Mouse (Mus musculus) neural tube, embryonic 14.5 days (tissue): ENCODE measurements at regions not wholly inside any gene's neighbourhood (a gene's known extent, or its start where the extent isn't known, plus 50 kb on each side); places are given as distances from the start of the nearest gene placed in this dataset.
A peak's percentile ranks its signal among the peaks of the same experiment; 100 is the strongest.

ENCODE experiments used
- ATAC-seq: fragments of 200-750 bp; cut with Nextera tagmentation; 2 replicates; pipeline ENCODE4 v1.8.0; 2017; ENCODE audit warnings: low read depth, mild to moderate bottlenecking, moderate TSS enrichment, moderate library complexity
- H3K27ac ChIP-seq: fragments of 300-500 bp; sonication (generic); 2 replicates; pipeline ENCODE4 v1.5.1; 2014; ENCODE audit warnings: low read depth, mild to moderate bottlenecking, control low read depth, low read length, moderate library complexity, mixed read lengths
- H3K27me3 ChIP-seq: fragments of 300-500 bp; sonication (generic); 2 replicates; pipeline ENCODE4 v1.6.1; 2014; ENCODE audit warnings: low read length; ENCODE audit not compliant: control insufficient read depth, insufficient read depth
- H3K36me3 ChIP-seq: fragments of 300-500 bp; sonication (generic); 2 replicates; pipeline ENCODE4 v1.6.1; 2014; ENCODE audit warnings: low read length, mixed read lengths; ENCODE audit not compliant: control insufficient read depth, insufficient read depth
- H3K4me1 ChIP-seq: fragments of 300-500 bp; sonication (generic); 2 replicates; pipeline ENCODE4 v1.6.1; 2014; ENCODE audit warnings: low read length; ENCODE audit not compliant: control insufficient read depth, insufficient read depth
- H3K4me2 ChIP-seq: fragments of 300-500 bp; sonication (generic); 2 replicates; pipeline ENCODE4 v1.6.1; 2014; ENCODE audit warnings: mild to moderate bottlenecking, low read depth, low read length, control low read depth
- H3K4me3 ChIP-seq: fragments of 300-500 bp; sonication (generic); 2 replicates; pipeline ENCODE4 v1.5.1; 2014; ENCODE audit warnings: low read depth, low read length, control low read depth, mixed read lengths
- H3K9ac ChIP-seq: fragments of 300-500 bp; sonication (generic); replicated peaks from 2 replicates; pipeline ENCODE4 v1.6.1; 2014; ENCODE audit warnings: low read depth, mild to moderate bottlenecking, control low read depth, low read length, mixed read lengths
- H3K9me3 ChIP-seq: fragments of 300-500 bp; sonication (generic); 2 replicates; pipeline ENCODE4 v1.6.1; 2016; ENCODE audit warnings: low read length; ENCODE audit not compliant: control insufficient read depth
- WGBS: fragments of 180-500 bp; shearing (Covaris S2); extraction: QIAGEN DNeasy Blood & Tissue Kit; methylation state at CpG from one replicate; pipeline ENCODE4 v1.1.7; 2014; 5-methylcytosine and 5-hydroxymethylcytosine counted together

DNA sequence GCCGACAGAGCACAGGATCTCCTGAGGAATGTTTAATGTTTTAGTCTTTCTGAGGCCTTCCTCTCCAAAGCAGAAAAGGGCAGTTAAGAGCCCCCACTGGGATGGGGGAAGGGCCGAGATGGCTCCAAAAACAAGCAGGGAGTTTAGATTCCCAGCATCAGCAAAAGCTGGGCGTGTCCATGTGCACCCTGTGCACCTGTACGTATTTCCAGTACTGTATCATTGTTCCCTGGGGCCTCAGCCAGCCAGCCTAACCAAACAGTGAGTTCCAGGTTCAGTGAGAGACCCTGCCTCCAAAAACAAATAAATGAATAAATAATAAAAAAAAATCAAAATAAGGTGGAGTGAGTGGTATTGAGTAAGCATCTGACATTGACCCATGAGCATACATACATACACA, 50.8 kb upstream of the Olfm1 start:
- Histone ChIP-seq H3K36me3 (no peaks in the 10 kb centered on the region), H3K27me3 (no peaks in the 10 kb centered on the region), H3K9ac (no peak overlapping the region), H3K27ac (no peak overlapping the region), H3K4me3 (no peak overlapping the region), H3K4me2 (no peak overlapping the region), H3K4me1 (peaks cover 6% of the 10 kb centered on the region; the same call in 1 of the 2 replicates), H3K9me3 (no peaks in the 10 kb centered on the region)
- no peak; the same call in 1 of the 2 replicates for ATAC-seq
- 14% methylated on average over 4 of the region's 4 CpGs for WGBS

DNA sequence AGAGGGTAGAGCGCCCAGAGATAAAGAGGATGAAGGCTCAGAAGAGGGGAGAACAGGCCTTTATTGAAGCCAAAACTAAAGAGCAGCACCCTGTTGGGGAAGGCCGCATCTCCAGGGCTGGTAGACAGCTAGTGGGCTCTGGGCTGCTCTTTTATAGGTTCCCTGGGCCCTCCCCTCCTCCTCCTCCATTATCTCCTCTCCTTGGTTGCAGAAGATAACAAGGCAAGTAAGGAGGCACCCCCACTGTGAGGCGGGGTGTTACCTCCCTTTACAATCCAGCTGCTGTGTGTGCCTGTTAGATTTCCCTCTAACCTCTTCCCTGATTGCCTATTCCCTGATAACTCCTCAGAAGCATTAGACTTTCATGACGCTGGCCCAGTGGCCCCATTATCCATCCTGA, 51.2 kb upstream of the Olfm1 start:
- Histone ChIP-seq H3K4me1 (peaks cover 6% of the 10 kb centered on the region; the same call in 1 of the 2 replicates), H3K4me2 (no peak overlapping the region), H3K9ac (no peak overlapping the region), H3K36me3 (no peaks in the 10 kb centered on the region), H3K27me3 (no peaks in the 10 kb centered on the region), H3K9me3 (no peaks in the 10 kb centered on the region), H3K27ac (no peak overlapping the region; the same call in 1 of the 2 replicates), H3K4me3 (no peak overlapping the region)
- peak; percentile 28; the same call in 1 of the 2 replicates for ATAC-seq
- 12% methylated on average over 4 of the region's 4 CpGs for WGBS

DNA sequence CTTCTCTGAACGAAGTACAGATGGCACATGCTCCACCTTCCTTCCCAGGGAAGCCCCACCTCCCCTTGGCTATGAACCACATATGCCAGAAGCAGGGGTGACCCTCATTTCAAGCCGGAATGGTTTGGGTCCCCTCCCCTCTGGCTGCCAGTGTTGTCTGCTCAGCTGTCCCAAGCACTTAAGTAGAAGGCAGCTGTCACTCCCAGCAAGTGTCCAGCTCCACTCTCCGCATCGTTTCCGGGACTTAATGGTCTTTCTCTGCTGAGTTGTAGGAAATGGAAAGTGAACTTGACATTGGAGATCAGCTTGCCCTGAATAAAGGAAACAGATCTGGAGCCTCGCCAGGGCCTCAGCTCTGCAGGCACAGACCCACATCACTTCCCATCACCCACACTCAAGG, 53.9 kb upstream of the Fcnb start:
- Histone ChIP-seq H3K9ac (no peak overlapping the region), H3K4me1 (peaks cover 6% of the 10 kb centered on the region; the same call in 1 of the 2 replicates), H3K9me3 (no peaks in the 10 kb centered on the region), H3K36me3 (no peaks in the 10 kb centered on the region), H3K4me2 (no peak overlapping the region), H3K27ac (no peak overlapping the region), H3K27me3 (no peaks in the 10 kb centered on the region), H3K4me3 (no peak overlapping the region)
- 53% methylated on average over 6 of the region's 6 CpGs for WGBS
- no peak for ATAC-seq

DNA sequence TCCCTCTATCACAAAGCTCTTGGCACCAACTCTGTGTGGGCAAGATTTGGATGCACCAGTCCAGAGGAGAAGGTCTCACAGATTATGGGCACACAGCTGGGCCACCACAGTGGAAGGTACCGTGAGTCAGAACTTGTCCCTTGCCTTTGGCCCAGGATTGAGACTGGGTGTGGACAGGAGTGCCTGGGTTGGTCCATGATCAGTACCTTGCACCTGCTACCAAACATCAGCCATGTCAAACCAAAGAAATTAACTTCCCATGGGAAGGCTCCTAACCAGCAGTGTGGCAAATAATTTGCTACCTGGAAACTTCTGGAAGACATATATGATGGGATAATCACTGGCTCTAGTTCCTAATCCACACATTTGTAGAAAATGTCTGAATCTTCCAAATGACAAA, 49.9 kb upstream of the Fcnb start:
- Histone ChIP-seq H3K36me3 (no peaks in the 10 kb centered on the region), H3K4me2 (no peak overlapping the region), H3K27ac (no peak overlapping the region), H3K4me3 (no peak overlapping the region), H3K4me1 (no peaks in the 10 kb centered on the region), H3K9me3 (no peaks in the 10 kb centered on the region), H3K9ac (no peak overlapping the region), H3K27me3 (no peaks in the 10 kb centered on the region)
- WGBS, result 100% methylated on average over 1 of the region's 1 CpGs
- no peak for ATAC-seq
